Mouse (Mus musculus) bone marrow macrophage, adult 2 months (primary cell): ENCODE data around the gene Skint1.
"Not testable (repeated sequence)": the region's sequence is repeated elsewhere in the genome, so short reads cannot be mapped to it uniquely, and the experiment has no call there.

Experiments
- CTCF ChIP-seq: IDR thresholded peaks from 2 replicates; pipeline ENCODE4 v1.5.1; 2012; ENCODE audit warnings: low read depth, mild to moderate bottlenecking, low read length, moderate library complexity
- POLR2A ChIP-seq: IDR thresholded peaks from 2 replicates; pipeline ENCODE4 v1.6.1; 2012; ENCODE audit warnings: mild to moderate bottlenecking, low read depth, low read length, borderline replicate concordance

- TF ChIP-seq POLR2A, CTCF: not testable (repeated sequence)
Measured at GRCm38 (mm10) chr4:111963241-111963640, 42.8 kb upstream of the Skint1 start.
